Comparison of ENCODE assay signal across 9 mouse cellular contexts in genomic region chr19:10294631-10295562, GRCm38 (mm10). TPM values are rescaled to one million over a fixed set of nuclear protein-coding genes. Genes with fewer than 3 reads are reported as not detected.
DNase-seq lines count a peak whose midpoint lies in the region; ATAC-seq and TF ChIP-seq lines count a peak whose summit lies in the region.
"Had no signal": no experiment of that assay in that cellular context is flagged by ENCODE, and none has a peak within 500 bp of the region (broad histone marks: within the 10 kb centered on the region; RNA-seq: fewer than 3 reads in every experiment).

No protein-coding gene starts in this region.

- ATAC-seq in lung, embryonic 14.5 days (ENCODE audit: insufficient read depth): no peak
- peak; percentile 26; the same call in 1 of the 2 replicates for ATAC-seq in forebrain, embryonic 16.5 days
- ATAC-seq in hindbrain, embryonic 14.5 days (ENCODE audit: low FRiP score): no peak
- peak; percentile 64 for ATAC-seq in limb, embryonic 12.5 days (ENCODE audit: insufficient number of reproducible peaks, insufficient read depth, low FRiP score, low TSS enrichment, low read depth)
- ATAC-seq in neural tube, embryonic 14.5 days (ENCODE audit: low read depth): peak; percentile 32; the same call in 1 of the 2 replicates
- ATAC-seq: Patski had no signal

- no peaks in the 10 kb centered on the region for H3K36me3 ChIP-seq in lung, embryonic 14.5 days (ENCODE audit: insufficient read depth)
- no peaks in the 10 kb centered on the region for H3K36me3 ChIP-seq in forebrain, embryonic 16.5 days (ENCODE audit: control insufficient read depth, insufficient read depth)
- H3K36me3 ChIP-seq in hindbrain, embryonic 14.5 days (replicated peaks; ENCODE audit: control insufficient read depth, insufficient read depth): no peaks in the 10 kb centered on the region
- no peaks in the 10 kb centered on the region for H3K36me3 ChIP-seq in limb, embryonic 12.5 days
- H3K36me3 ChIP-seq in neural tube, embryonic 14.5 days (ENCODE audit: control insufficient read depth, insufficient read depth, low read length): no peaks in the 10 kb centered on the region

- H3K4me2 ChIP-seq in lung, embryonic 14.5 days: 0 out of 2 replicates have a peak overlapping the region, but pooled peaks have one; percentile 20
- H3K4me2 ChIP-seq in forebrain, embryonic 16.5 days (ENCODE audit: low read length): peak overlapping the region; percentile 33
- no peak overlapping the region for H3K4me2 ChIP-seq in hindbrain, embryonic 14.5 days (replicated peaks)
- H3K4me2 ChIP-seq in limb, embryonic 12.5 days: peak overlapping the region; percentile 45
- H3K4me2 ChIP-seq in neural tube, embryonic 14.5 days (ENCODE audit: low read depth, low read length): peak overlapping the region; percentile 14; the same call in 1 of the 2 replicates

- H3K4me3 ChIP-seq in lung, embryonic 14.5 days (ENCODE audit: low read depth, low read length): no peak overlapping the region
- no peak overlapping the region for H3K4me3 ChIP-seq in forebrain, embryonic 16.5 days (replicated peaks; ENCODE audit: low read length)
- H3K4me3 ChIP-seq in hindbrain, embryonic 14.5 days (replicated peaks; ENCODE audit: low read length): no peak overlapping the region
- peak overlapping the region; percentile 3; the same call in 1 of the 2 replicates for H3K4me3 ChIP-seq in limb, embryonic 12.5 days (replicated peaks)
- no peak overlapping the region for H3K4me3 ChIP-seq in neural tube, embryonic 14.5 days (ENCODE audit: low read depth, low read length)

- no peaks in the 10 kb centered on the region for H3K9me3 ChIP-seq in lung, embryonic 14.5 days (ENCODE audit: low read depth, low read length)
- no peaks in the 10 kb centered on the region for H3K9me3 ChIP-seq in forebrain, embryonic 16.5 days (ENCODE audit: control insufficient read depth, low read length)
- H3K9me3 ChIP-seq in hindbrain, embryonic 14.5 days (ENCODE audit: control insufficient read depth, low read length): no peaks in the 10 kb centered on the region
- H3K9me3 ChIP-seq in limb, embryonic 12.5 days: no peaks in the 10 kb centered on the region
- H3K9me3 ChIP-seq in neural tube, embryonic 14.5 days (ENCODE audit: control insufficient read depth, low read length): no peaks in the 10 kb centered on the region

- 45% methylated on average over 20 of the region's 20 CpGs for WGBS in lung, embryonic 14.5 days
- 27% methylated on average over 20 of the region's 20 CpGs for WGBS in forebrain, embryonic 16.5 days
- WGBS in hindbrain, embryonic 14.5 days: 32% methylated on average over 20 of the region's 20 CpGs
- 17% methylated on average over 20 of the region's 20 CpGs for WGBS in limb, embryonic 12.5 days
- WGBS in neural tube, embryonic 14.5 days: 22% methylated on average over 20 of the region's 20 CpGs

- peaks cover 78% of the 10 kb centered on the region for H3K4me1 ChIP-seq in lung, embryonic 14.5 days (ENCODE audit: insufficient read depth)
- peaks cover 30% of the 10 kb centered on the region for H3K4me1 ChIP-seq in forebrain, embryonic 16.5 days (replicated peaks; ENCODE audit: control insufficient read depth, insufficient read depth, low read length)
- H3K4me1 ChIP-seq in hindbrain, embryonic 14.5 days (replicated peaks; ENCODE audit: control insufficient read depth, insufficient read depth, low read length): peaks cover 13% of the 10 kb centered on the region
- H3K4me1 ChIP-seq in limb, embryonic 12.5 days (replicated peaks): peaks cover 59% of the 10 kb centered on the region
- H3K4me1 ChIP-seq in neural tube, embryonic 14.5 days (ENCODE audit: control insufficient read depth, insufficient read depth, low read length): peaks cover 26% of the 10 kb centered on the region

- H3K9ac ChIP-seq in lung, embryonic 14.5 days: peak overlapping the region; percentile 20; the same call in 1 of the 2 replicates
- 0 out of 2 replicates have a peak overlapping the region, but pooled peaks have one; percentile 6 for H3K9ac ChIP-seq in forebrain, embryonic 16.5 days (replicated peaks; ENCODE audit: low read depth, low read length)
- H3K9ac ChIP-seq in hindbrain, embryonic 14.5 days: no peak overlapping the region
- H3K9ac ChIP-seq in limb, embryonic 12.5 days (replicated peaks): peak overlapping the region; percentile 44; the same call in 1 of the 2 replicates
- 0 out of 2 replicates have a peak overlapping the region, but pooled peaks have one; percentile 8 for H3K9ac ChIP-seq in neural tube, embryonic 14.5 days (replicated peaks; ENCODE audit: low read depth, low read length)

- TF ChIP-seq CTCF in lung, embryonic 14.5 days (IDR thresholded peaks at IDR 0.05; ENCODE audit: low read depth): no peak

- peak overlapping the region; percentile 92 for H3K27ac ChIP-seq in lung, embryonic 14.5 days (ENCODE audit: low read depth)
- peak overlapping the region; percentile 66 for H3K27ac ChIP-seq in forebrain, embryonic 16.5 days (ENCODE audit: low read length)
- peak overlapping the region; percentile 29; the same call in 1 of the 2 replicates for H3K27ac ChIP-seq in hindbrain, embryonic 14.5 days
- peak overlapping the region; percentile 91 for H3K27ac ChIP-seq in limb, embryonic 12.5 days
- peak overlapping the region; percentile 52 for H3K27ac ChIP-seq in neural tube, embryonic 14.5 days (ENCODE audit: low read depth, low read length)

- no peaks in the 10 kb centered on the region for H3K27me3 ChIP-seq in lung, embryonic 14.5 days (ENCODE audit: insufficient read depth, low read length)
- H3K27me3 ChIP-seq in forebrain, embryonic 16.5 days (replicated peaks; ENCODE audit: control insufficient read depth, insufficient read depth, low read length): no peaks in the 10 kb centered on the region
- H3K27me3 ChIP-seq in hindbrain, embryonic 14.5 days (ENCODE audit: control insufficient read depth, insufficient read depth, low read length): no peaks in the 10 kb centered on the region
- H3K27me3 ChIP-seq in limb, embryonic 12.5 days: peaks cover 10% of the 10 kb centered on the region; the same call in 1 of the 2 replicates
- no peaks in the 10 kb centered on the region for H3K27me3 ChIP-seq in neural tube, embryonic 14.5 days (ENCODE audit: control insufficient read depth, insufficient read depth, low read length)
- H3K27me3 ChIP-seq: Patski had no signal

- peak; percentile 72 for DNase-seq in lung, embryonic 14.5 days
- no peak for DNase-seq in lung, postnatal 14 days
- peak; percentile 36 for DNase-seq in hindbrain, embryonic 14.5 days (ENCODE audit: low spot score)
- no peak for DNase-seq in cerebellum, adult 9-10 months
- DNase-seq in ovary, adult 18-20 months (ENCODE audit: low spot score): no peak

RNA-seq across cellular contexts. Expression of gene Dagla, which starts 9.8 kb away (rescaled TPM):
- polyA plus RNA-seq in lung, embryonic 14.5 days (2014; fragmentation: Nextera tagmentation; extraction: Ambion mirVana): 2.5 and 3.4 TPM in 2 replicates
- 8.1 and 8.4 TPM in 2 replicates for polyA plus RNA-seq in forebrain, embryonic 16.5 days (2015; fragmentation: Nextera tagmentation; extraction: Ambion mirVana)
- 9.9 and 10.2 TPM in 2 replicates for polyA plus RNA-seq in hindbrain, embryonic 14.5 days (2014; fragmentation: Nextera tagmentation; extraction: Ambion mirVana)
- 1.8 and 2.4 TPM in 2 replicates for polyA plus RNA-seq in limb, embryonic 12.5 days (2016; fragmentation: Nextera tagmentation; extraction: Ambion mirVana)
- polyA plus RNA-seq in neural tube, embryonic 14.5 days (2014; fragmentation: Nextera tagmentation; extraction: Ambion mirVana): 7.8 and 8.9 TPM in 2 replicates

RNA-seq across cellular contexts. Expression of gene Myrf, which starts 54.3 kb away (rescaled TPM):
- 14.1 TPM in 2 replicates for polyA plus RNA-seq in lung, embryonic 14.5 days (2014; fragmentation: Nextera tagmentation; extraction: Ambion mirVana)
- polyA plus RNA-seq in forebrain, embryonic 16.5 days (2015; fragmentation: Nextera tagmentation; extraction: Ambion mirVana): 0.29 and 0.30 TPM in 2 replicates
- polyA plus RNA-seq in hindbrain, embryonic 14.5 days (2014; fragmentation: Nextera tagmentation; extraction: Ambion mirVana): 1.1 and 1.3 TPM in 2 replicates
- polyA plus RNA-seq in limb, embryonic 12.5 days (2016; fragmentation: Nextera tagmentation; extraction: Ambion mirVana): 2.6 and 2.7 TPM in 2 replicates
- polyA plus RNA-seq in neural tube, embryonic 14.5 days (2014; fragmentation: Nextera tagmentation; extraction: Ambion mirVana): 0.76 and 0.95 TPM in 2 replicates

Comparison
In these comparisons a context has a peak if more than half of its experiments do, and no peak if none do; other contexts are left out.
1. DNase-seq: peak in lung, embryonic 14.5 days (single experiment) and hindbrain, embryonic 14.5 days (single experiment); none in lung, postnatal 14 days (single experiment), cerebellum, adult 9-10 months (single experiment) and ovary, adult 18-20 months (single experiment).
2. ATAC-seq: peak in forebrain, embryonic 16.5 days (single experiment), limb, embryonic 12.5 days (single experiment) and neural tube, embryonic 14.5 days (single experiment); none in lung, embryonic 14.5 days (single experiment) and hindbrain, embryonic 14.5 days (single experiment).
3. H3K27ac ChIP-seq: peak in every context shown above with its lines; median percentile 92 in lung, embryonic 14.5 days; 91 in limb, embryonic 12.5 days; 66 in forebrain, embryonic 16.5 days; 52 in neural tube, embryonic 14.5 days; 29 in hindbrain, embryonic 14.5 days.